Mouse (Mus musculus): ENCODE measurements at regions not wholly inside any gene's neighbourhood (a gene's known extent, or its start where the extent isn't known, plus 50 kb on each side); places are given as distances from the start of the nearest gene placed in this dataset.

DNA sequence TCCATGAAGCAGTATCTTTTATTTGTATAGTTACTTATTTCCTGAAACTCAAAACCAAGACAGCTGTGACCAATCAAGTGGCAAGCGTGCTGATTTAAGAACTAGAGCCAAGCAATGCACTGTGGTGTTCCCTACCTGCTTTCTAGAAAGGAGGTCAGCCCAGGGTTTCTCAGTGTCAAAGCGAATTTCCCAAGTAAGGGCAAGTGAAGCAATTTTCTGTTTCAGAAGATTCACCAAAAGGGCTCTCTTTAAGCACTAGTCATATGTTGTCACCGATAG is 171.2 kb upstream of the Fer start:
- no peak for TF ChIP-seq CTCF (IDR thresholded peaks at IDR 0.05; ENCODE audit: control insufficient read depth, insufficient read depth, insufficient read length)
- no peak for TF ChIP-seq CEBPB (IDR thresholded peaks at IDR 0.05; ENCODE audit: low read depth)
- no peak for TF ChIP-seq USF1 (IDR thresholded peaks at IDR 0.05; ENCODE audit: low read depth)
- no peak for TF ChIP-seq MAX (IDR thresholded peaks at IDR 0.05)
- no peak for TF ChIP-seq MYOD1 (IDR thresholded peaks at IDR 0.05; ENCODE audit: control insufficient read depth, insufficient read length, low read depth)
